Mouse (Mus musculus) ZHBTc4 (cell line): ENCODE results near the gene Snrpa1.

Experiments used
- DNase-seq: peaks from one replicate; pipeline ENCODE4 v3.0.0-alpha.2; 2011; ENCODE audit warnings: low read depth, low spot score

Snrpa1 gene

DNA sequence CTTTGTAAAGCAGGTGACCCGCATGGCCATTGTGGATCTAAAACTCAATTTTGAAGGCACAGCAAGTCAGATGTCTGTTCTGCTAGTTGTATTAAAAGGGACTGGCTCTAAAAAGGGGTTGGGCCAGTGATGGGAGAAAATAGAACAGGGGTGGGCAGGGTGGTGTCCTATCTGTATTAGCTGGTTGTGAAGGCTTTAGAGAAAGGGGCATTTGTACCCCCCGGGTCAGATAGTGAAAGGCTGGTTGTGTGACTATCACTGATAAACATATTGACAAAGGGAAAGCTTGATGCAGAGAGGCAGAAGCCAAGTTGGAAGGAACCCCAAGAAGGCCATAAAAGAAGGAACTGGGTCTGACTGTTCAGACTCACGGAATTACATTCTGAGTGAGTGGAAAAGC, 54.8 kb downstream of the Snrpa1 start:
- no peak for DNase-seq

DNA sequence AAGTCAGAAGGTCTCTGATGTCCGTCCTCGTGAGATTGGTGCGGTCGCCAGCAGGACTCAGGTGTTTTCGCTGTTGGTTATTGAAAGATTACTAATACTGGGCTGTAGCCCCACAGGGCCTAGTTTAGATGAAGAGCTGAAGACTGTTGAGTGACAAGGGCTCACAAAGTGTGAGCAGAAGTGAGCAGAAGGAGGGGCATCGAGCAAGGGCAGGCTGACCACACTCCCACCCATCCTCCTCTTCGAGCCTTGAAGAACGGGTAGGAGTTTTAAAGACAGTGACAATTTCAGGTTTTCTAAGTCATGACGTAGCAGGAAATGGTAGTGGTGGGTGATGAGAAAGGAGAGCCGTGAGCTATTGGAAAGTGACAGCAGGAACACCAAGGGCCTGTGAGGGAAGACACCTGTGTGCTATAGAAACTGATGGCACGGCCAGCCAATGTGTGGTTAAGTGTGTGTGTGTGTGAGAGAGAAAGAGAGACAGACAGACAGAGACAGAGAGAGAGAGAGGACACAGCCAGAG, 57.1 kb downstream of the Snrpa1 start:
- DNase-seq: no peak

DNA sequence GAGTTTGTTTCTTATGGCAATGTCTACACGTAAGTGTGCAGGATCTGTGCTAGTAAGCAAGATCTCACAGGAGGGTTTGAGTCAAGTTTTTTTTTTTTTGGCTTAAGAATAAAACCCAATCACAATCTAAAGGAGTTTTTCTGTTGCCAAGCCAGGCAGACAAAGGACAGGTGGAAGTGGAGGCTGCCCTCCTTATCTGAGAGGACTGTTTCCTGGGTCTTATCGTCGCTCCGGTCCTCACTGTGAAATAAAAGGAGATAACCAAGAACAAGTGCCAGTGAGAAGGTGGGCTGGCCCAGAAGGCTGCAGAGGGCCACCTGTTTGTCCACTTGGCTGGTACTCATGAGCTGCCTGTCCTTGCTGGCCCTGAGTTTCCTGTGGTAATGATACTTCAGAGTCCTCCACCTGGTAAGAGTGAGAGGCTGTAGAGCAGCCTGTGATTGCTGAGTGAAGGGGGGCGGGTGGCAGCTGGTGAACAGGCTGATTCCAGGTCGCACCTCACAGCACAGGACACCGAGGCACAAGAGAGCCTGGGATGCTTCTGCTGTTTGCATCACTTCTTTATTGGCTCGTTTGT, 58.2 kb downstream of the Snrpa1 start:
- DNase-seq: no peak

DNA sequence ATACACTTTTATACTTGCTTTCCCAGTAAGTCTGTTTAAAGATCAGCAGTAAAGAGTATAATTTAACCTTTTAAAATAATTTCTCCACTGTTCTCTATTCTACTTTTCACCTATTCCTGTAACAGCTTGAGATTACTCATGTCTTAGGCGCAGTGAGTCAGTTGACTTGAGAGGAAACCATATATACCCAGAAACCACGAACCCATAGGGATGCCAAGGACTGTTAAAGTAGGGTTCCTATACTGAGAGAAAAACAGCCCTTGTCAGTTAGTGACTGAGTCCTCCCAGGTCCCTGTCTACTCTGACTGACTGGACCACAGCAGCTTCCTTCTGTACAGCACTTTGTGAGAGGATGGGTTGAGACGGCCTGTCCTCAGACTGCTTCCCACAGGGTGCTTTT, 59.2 kb downstream of the Snrpa1 start:
- DNase-seq: no peak

DNA sequence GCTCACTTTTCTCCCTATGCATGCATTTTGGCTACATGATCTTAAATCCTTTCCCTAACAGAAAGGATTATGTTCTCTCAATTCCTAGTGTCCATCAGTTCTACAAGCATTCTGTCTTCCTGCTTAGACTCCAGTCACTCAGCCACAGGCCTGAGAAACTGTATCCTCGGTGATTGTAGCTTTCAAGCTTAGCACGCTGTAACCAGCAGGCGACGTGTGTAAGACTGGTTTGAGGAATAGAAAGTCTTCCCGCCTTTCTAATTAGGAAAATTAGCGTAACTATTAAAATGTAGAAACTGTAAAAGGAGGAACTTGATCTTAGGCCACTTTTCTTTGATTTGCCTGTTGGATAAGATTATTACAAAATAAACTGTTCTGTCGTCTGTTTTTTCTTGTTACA, 60.0 kb downstream of the Snrpa1 start:
- DNase-seq: no peak

DNA sequence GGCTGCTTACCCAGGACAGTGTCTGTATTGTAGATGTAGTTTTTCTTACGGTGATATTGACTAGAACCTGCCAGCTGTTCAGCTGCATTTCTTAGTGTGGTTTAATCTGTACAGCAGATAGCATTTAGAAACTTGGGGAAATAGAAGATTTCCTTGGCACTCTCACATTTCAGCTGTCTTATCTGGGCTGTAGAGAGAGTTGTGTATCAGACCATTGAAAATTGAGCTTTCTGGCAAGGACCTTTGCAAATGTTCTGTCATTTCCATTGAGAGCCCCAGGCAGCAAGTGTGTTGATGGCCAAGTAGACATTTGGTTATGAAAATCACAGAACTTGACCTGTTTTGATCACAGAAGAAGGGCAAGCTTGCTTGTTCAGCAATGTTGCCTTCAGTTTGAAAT, 61.3 kb downstream of the Snrpa1 start:
- no peak for DNase-seq

DNA sequence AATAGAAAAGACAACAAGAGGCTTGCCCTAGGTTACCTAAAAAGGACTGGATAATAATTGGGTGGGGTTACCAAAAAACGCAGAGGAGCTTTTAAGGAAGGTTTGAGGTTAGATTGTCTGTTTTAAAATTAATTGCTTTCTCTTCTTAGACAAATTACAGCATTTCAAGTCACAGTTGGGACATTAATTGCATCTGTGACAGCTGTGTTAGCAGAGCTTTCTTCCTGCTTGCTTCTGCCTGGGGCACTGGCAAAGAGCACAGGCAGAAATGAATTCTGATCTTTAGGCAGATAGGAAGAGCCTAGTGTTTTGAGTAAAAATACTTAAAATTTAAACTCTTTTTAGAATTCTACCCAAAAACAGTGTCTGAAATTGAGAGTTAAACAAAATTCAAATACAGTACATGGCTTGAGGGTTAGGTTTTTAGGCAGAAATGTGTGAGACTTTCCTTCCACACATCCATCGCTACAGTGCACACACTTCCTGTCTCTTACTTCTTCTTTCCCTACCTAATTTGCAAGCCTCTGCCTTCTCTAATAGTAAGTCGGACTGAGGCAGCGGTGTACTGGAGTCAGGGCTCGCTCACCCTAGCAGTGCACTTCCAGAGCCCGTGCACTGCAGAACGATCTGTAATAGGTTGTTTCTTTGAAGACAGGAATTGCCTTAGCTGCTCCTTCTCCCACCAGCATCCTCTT, 62.0 kb downstream of the Snrpa1 start:
- no peak for DNase-seq
